Mouse (Mus musculus) telencephalon, adult 2 months (tissue): ENCODE results near the gene Lpcat2b.
A peak's percentile ranks its signal among the peaks of the same experiment; 100 is the strongest.

Source experiments
- DNase-seq: peaks from one replicate; pipeline ENCODE4 v3.0.0-alpha.2; 2011; ENCODE audit warnings: low read depth, low spot score

Gene Lpcat2b

DNA sequence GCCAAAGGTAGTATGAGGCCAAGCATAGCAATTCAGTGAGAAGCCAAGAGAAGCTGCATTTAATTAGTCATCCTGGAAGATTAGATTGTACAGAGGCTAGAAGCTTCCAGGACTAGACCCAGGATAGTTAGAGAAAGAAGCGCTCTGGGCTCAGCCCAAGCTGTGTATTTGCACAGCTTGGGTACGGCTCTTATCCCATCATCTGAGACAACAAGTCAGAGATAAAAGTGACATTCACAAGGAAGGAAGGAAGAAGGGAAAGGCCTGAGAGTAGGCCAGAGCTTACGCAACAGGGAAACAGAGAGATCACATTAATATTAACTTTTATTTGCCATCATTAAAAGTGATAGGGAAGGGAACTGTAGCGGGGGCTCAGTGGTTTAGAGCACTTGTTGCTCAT, 16.6 kb downstream of the Lpcat2b start:
- no peak for DNase-seq

DNA sequence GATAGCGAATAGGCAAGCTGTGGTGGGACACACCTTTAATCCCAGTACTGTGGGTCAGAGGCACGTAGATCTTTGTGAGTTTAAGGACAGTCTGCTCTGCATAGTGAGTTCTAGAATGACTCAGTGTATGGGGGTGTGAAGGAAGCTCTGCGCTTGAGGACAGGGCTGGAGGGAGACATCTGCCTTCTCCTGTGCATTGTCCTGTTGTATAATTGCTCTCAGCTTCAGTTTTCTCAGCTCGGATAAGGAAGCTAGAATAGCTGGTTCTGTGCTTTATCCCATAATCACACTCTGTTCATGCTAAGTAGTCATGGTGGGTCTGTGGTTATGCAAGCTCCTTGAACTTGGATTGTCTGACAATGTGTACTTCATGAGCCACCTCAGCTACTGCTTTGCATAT, 17.4 kb downstream of the Lpcat2b start:
- peak; percentile 68 for DNase-seq

DNA sequence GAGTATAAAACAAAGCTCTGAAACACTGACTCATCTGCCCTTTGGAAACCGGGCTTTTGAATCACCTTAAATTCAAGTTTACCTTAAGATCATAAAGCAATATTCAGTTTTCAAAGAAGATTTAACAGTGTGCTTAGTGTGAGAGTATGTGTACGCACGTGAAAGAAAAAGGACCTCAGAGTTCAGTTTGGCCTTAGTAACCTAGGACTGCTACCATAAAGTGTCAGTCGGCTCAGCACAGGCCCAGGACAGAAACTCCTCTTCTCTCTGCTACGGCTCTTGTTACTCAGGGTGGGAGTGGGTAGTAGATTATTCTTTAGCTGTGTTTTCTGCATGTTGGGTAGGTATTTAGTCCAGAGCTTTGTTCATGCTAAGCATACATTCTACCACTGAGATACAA, 18.3 kb downstream of the Lpcat2b start:
- DNase-seq: no peak

DNA sequence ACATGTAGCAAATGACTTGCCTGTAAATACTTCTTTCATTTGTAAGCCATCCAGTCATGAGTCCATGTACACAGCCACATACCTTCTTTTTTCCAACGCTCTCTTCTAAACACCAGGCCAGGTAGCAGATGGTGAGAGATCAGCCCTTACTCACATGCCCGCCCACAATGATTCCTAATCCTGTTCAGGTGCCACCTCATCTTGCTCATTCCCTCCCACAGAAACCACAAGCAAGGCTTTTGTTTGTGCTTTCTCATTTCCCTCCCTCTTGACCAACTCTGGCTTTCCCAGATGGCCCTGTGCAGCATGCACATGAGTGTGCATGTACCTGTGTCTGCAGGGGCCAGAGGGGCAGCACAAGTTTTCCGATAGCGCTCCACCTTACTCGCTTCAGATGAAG, 18.9 kb downstream of the Lpcat2b start:
- DNase-seq: peak; percentile 57

DNA sequence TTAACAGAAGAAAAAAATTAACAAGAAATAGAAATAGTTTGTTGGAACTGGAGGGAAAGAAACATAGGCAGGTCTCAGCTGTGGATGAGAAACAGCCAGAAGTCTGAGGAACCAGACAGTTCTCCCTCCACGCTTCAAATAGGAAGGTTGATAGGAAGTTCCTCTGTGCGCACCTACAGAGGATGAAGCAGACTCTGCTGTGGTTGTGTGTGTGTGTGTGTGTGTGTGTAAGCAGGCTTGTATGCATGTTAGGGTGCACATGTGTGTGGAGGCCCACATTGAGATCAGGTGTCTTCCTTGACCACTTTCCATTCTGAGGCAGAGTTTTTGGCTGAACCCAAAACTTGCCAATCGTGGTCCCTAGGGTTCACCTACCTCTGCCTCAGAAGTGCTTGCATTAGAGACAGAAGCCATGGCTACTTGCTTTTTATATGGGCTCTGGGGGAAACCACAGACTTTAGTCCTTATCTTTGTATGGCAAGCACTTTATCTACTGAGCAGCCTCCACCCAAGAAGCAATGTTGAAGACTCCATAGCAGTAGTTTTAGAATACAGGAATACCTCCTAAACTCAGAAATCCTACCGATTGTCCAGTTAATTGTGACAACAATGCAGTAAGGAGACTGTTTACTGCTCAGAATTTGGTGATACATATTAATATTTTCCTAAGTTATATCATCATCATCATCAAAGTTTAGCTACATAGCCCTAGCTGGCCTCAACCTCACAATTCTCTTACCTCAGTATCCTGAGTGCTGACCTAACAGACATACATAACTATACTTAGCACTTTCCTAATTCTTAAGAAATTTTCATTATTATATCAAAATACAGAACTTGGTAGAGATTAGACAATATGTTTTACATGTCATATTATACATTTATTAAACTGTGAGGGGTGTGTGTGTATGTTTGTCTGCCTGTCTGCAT, 31.1 kb downstream of the Lpcat2b start:
- no peak for DNase-seq

DNA sequence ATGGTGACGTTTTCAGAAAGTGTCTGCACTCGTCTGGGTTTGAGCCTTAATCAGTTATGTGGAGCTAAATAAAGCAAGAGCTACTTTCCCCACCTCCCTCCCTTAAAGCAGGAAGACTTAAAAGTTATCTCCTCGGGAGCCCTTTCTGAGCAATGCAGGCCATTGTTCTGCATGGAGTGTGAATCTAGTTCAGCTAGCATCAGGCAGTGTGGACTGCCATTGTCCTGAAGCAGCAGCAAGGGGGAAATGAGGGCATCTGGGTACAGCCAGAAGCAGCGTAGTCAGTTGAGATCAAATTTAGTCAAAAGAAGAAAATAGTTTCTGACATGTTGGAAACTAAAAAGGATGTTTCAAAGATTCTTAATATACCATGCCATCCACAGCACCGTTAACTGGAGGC, 35.2 kb downstream of the Lpcat2b start:
- peak; percentile 38 for DNase-seq

DNA sequence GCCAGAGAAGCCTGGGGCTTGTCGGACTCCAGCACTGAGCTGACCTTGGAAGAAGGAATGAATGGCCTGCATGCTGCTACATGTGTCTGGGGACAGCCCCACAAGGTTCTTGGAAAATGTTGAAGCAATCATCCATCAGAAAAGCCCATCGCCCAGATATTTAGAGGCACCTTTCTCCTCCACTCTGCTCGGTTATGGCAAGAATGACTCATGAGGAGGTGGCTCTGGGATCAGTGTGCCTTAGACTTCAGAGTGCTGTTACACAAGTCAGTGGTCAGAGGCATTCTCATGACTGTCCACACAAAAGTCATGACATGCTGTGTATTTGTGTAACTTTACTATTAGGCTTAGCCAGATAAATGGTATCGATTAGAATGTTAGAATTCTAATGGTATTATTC, 35.7 kb downstream of the Lpcat2b start:
- DNase-seq: no peak

DNA sequence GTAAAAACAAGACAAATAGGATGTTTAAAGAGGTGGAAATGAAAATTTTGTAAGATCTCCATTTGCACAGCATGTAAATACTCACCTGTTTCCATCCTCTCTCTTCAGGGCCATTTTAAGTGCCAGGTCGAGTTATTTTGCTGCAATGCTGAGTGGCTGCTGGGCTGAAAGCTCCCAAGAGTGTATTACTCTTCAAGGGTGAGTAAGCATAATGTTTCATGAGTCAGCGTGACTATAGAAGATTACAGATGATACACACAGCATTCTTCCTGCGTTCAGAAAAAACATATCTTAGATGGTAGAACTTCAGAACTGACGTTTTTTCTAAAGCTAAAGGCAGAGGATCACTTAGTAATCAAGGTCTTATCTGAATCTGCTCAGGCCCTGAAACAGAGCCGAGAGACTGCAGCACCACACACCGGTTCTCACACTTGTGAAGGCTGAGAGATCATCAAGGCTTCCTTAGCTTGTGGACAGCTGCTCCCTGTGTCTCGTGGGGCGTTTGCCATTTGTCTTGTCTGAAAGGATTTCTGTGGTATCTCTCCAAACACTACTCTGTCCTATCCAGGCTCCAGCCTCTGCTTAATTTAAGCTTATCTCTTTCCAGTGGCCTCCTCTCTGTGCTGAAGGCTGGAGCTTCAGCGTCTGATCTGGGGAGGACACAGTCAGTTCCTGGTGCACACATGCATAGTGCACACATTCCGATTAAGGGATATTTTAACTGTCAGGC, 39.4 kb downstream of the Lpcat2b start:
- no peak for DNase-seq

DNA sequence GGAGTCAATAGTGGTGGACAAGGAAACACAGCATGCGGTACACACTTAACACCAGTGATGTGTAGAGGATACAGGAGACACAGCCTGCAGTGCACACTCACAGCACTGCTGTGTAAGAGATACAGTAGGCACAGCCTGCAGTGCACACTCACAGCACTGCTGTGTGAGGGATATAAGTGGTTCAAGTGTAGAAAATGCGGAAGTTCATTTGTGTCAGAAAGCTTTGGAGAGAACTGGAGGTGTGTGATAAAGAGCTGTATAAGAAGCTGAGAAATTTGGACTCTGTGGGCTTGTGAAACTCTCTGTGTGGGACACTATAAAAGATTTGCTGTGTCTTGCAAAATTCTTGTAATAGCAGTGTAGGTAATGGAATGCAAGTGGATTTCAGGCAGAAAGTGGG, 48.8 kb downstream of the Lpcat2b start:
- DNase-seq: no peak
